In genomic region chr8:128358756-128359520, GRCm38 (mm10) we compare ENCODE assay signal across 8 mouse cellular contexts. TPM values are rescaled to one million over a fixed set of nuclear protein-coding genes. Genes with fewer than 3 reads are reported as not detected.
DNase-seq lines count a peak whose midpoint lies in the region; ATAC-seq and TF ChIP-seq lines count a peak whose summit lies in the region.

No protein-coding gene starts in this region.

- no peaks in the 10 kb centered on the region for H3K27me3 ChIP-seq in embryonic facial prominence, embryonic 14.5 days (replicated peaks; ENCODE audit: control insufficient read depth, insufficient read depth, low read length)
- peaks cover 27% of the 10 kb centered on the region for H3K27me3 ChIP-seq in limb, embryonic 13.5 days
- H3K27me3 ChIP-seq in midbrain, embryonic 14.5 days (ENCODE audit: control insufficient read depth, insufficient read depth, low read length): no peaks in the 10 kb centered on the region; the same call in 1 of the 2 replicates
- no peaks in the 10 kb centered on the region; the same call in 1 of the 2 replicates for H3K27me3 ChIP-seq in stomach, postnatal 0 days (ENCODE audit: control insufficient read depth, insufficient read depth, low read length)

- WGBS in embryonic facial prominence, embryonic 14.5 days: under 1% methylated on average over 35 of the region's 41 CpGs
- WGBS in limb, embryonic 13.5 days: under 1% methylated on average over 41 of the region's 41 CpGs
- WGBS in midbrain, embryonic 14.5 days: under 1% methylated on average over 39 of the region's 41 CpGs
- WGBS in stomach, postnatal 0 days: under 1% methylated on average over 33 of the region's 41 CpGs

- peak overlapping the region; percentile 99 for H3K4me2 ChIP-seq in embryonic facial prominence, embryonic 14.5 days (ENCODE audit: low read depth, low read length)
- peak overlapping the region; percentile 99 for H3K4me2 ChIP-seq in limb, embryonic 13.5 days (replicated peaks)
- peak overlapping the region; percentile 100 for H3K4me2 ChIP-seq in midbrain, embryonic 14.5 days (ENCODE audit: low read length)
- peak overlapping the region; percentile 96 for H3K4me2 ChIP-seq in stomach, postnatal 0 days (replicated peaks; ENCODE audit: low read depth)

- ATAC-seq in embryonic facial prominence, embryonic 14.5 days (ENCODE audit: low read depth): peak; percentile 35; the same call in 1 of the 2 replicates
- no peak for ATAC-seq in limb, embryonic 13.5 days (ENCODE audit: low FRiP score, low read depth)
- ATAC-seq in midbrain, embryonic 14.5 days (ENCODE audit: low FRiP score, low TSS enrichment): peak; percentile 35
- ATAC-seq in stomach, postnatal 0 days (ENCODE audit: low FRiP score, low TSS enrichment): 0 out of 2 replicates have a peak, but pooled peaks have one; percentile 17

- H3K36me3 ChIP-seq in embryonic facial prominence, embryonic 14.5 days (ENCODE audit: control insufficient read depth, insufficient read depth, low read length): no peaks in the 10 kb centered on the region
- no peaks in the 10 kb centered on the region for H3K36me3 ChIP-seq in limb, embryonic 13.5 days
- H3K36me3 ChIP-seq in midbrain, embryonic 14.5 days (ENCODE audit: control insufficient read depth, insufficient read depth, low read length): no peaks in the 10 kb centered on the region
- no peaks in the 10 kb centered on the region for H3K36me3 ChIP-seq in stomach, postnatal 0 days (ENCODE audit: control insufficient read depth, insufficient read depth, low read length)

- no peaks in the 10 kb centered on the region for H3K9me3 ChIP-seq in embryonic facial prominence, embryonic 14.5 days (ENCODE audit: control insufficient read depth, low read length)
- no peaks in the 10 kb centered on the region for H3K9me3 ChIP-seq in limb, embryonic 13.5 days
- H3K9me3 ChIP-seq in midbrain, embryonic 14.5 days (ENCODE audit: control insufficient read depth, low read length): no peaks in the 10 kb centered on the region
- H3K9me3 ChIP-seq in stomach, postnatal 0 days (ENCODE audit: control insufficient read depth, low read length): no peaks in the 10 kb centered on the region

- peak overlapping the region; percentile 96 for H3K27ac ChIP-seq in embryonic facial prominence, embryonic 14.5 days (replicated peaks; ENCODE audit: low read depth, low read length)
- H3K27ac ChIP-seq in limb, embryonic 13.5 days: peak overlapping the region; percentile 90
- peak overlapping the region; percentile 92 for H3K27ac ChIP-seq in midbrain, embryonic 14.5 days (replicated peaks; ENCODE audit: low read depth, low read length)
- H3K27ac ChIP-seq in stomach, postnatal 0 days (replicated peaks): peak overlapping the region; percentile 82

- TF ChIP-seq CTCF in stomach, postnatal 0 days (IDR thresholded peaks at IDR 0.05; ENCODE audit: low read depth): no peak

- peak overlapping the region; percentile 79 for H3K4me3 ChIP-seq in embryonic facial prominence, embryonic 14.5 days (ENCODE audit: low read depth, low read length)
- peak overlapping the region; percentile 76 for H3K4me3 ChIP-seq in limb, embryonic 13.5 days
- peak overlapping the region; percentile 76 for H3K4me3 ChIP-seq in midbrain, embryonic 14.5 days (replicated peaks; ENCODE audit: low read depth, low read length)
- H3K4me3 ChIP-seq in stomach, postnatal 0 days (ENCODE audit: low read depth, low read length): peak overlapping the region; percentile 65

- peak; percentile 61 for DNase-seq in layer of hippocampus, adult 11-12 months (ENCODE audit: low spot score)
- DNase-seq in layer of hippocampus, adult 9-10 months (ENCODE audit: low spot score): no peak
- peak; percentile 89 for DNase-seq in embryonic facial prominence, embryonic 14.5 days (ENCODE audit: low spot score)
- peak; percentile 89 to 91 for DNase-seq in heart, adult 9 months (ENCODE audit: low spot score in 2 of 2)
- DNase-seq in kidney, adult 8-10 months: peak; percentile 77 to 86
- peak; percentile 84 for DNase-seq in midbrain, embryonic 14.5 days
- DNase-seq in stomach, postnatal 0 days (ENCODE audit: low spot score): peak; percentile 43

- H3K4me1 ChIP-seq in embryonic facial prominence, embryonic 14.5 days (ENCODE audit: control insufficient read depth, insufficient read depth, low read length): peaks cover 6% of the 10 kb centered on the region; the same call in 1 of the 2 replicates
- H3K4me1 ChIP-seq in limb, embryonic 13.5 days: peaks cover 31% of the 10 kb centered on the region
- peaks cover 33% of the 10 kb centered on the region for H3K4me1 ChIP-seq in midbrain, embryonic 14.5 days (ENCODE audit: control insufficient read depth, insufficient read depth, low read length)
- H3K4me1 ChIP-seq in stomach, postnatal 0 days (replicated peaks; ENCODE audit: control insufficient read depth, insufficient read depth): no peaks in the 10 kb centered on the region

- peak overlapping the region; percentile 89 for H3K9ac ChIP-seq in embryonic facial prominence, embryonic 14.5 days (ENCODE audit: low read depth, low read length)
- H3K9ac ChIP-seq in limb, embryonic 13.5 days: peak overlapping the region; percentile 88
- peak overlapping the region; percentile 81 for H3K9ac ChIP-seq in midbrain, embryonic 14.5 days (replicated peaks; ENCODE audit: low read length)
- peak overlapping the region; percentile 74 for H3K9ac ChIP-seq in stomach, postnatal 0 days (ENCODE audit: low read length)

- TF ChIP-seq EP300 in stomach, postnatal 0 days (optimal IDR thresholded peaks at IDR 0.05): no peak

RNA-seq across cellular contexts. Expression of gene Nrp1, which starts 0.5 kb away (rescaled TPM):
- polyA plus RNA-seq in embryonic facial prominence, embryonic 14.5 days (2014; fragmentation: Nextera tagmentation; extraction: Ambion mirVana): 94.6 and 105 TPM in 2 replicates
- polyA plus RNA-seq in limb, embryonic 13.5 days (2015; fragmentation: Nextera tagmentation; extraction: Ambion mirVana): 69.2 and 71.4 TPM in 2 replicates
- polyA plus RNA-seq in midbrain, embryonic 14.5 days (2014; fragmentation: Nextera tagmentation; extraction: Ambion mirVana): 53.8 and 61.7 TPM in 2 replicates
- 16.9 and 17.9 TPM in 2 replicates for polyA plus RNA-seq in stomach, postnatal 0 days (2015; fragmentation: Nextera tagmentation; extraction: Ambion mirVana)
